Mouse (Mus musculus): ENCODE results near the gene Vamp2.

DNA sequence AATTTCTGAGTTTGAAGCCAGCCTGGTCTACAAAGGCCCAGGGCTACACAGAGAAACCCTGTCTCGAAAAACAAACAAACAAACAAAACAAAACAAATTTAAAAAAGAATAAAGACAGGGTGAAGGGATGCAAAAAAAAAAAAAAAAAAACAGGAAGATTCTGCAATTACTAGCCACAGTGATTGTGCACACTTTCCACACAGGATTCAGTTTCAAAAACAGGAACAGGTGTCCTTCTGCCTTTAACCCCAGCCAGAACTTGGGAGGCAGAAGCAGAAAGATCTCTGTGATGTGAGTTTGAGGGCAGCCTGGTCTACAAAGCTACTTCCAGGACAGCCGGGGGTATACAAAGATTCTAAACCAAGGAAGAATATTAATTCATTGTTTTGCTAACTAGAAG is 30.0 kb upstream of the Vamp2 start:
- TF ChIP-seq ZNF384 (IDR thresholded peaks at IDR 0.05; ENCODE audit: low read depth, low read length): no peak
- TF ChIP-seq ZC3H11A (IDR thresholded peaks at IDR 0.05; ENCODE audit: borderline replicate concordance, low read depth, low read length): no peak
- TF ChIP-seq CHD2 (IDR thresholded peaks at IDR 0.05; ENCODE audit: low read depth, low read length): no peak
- TF ChIP-seq MAFK (IDR thresholded peaks at IDR 0.05; ENCODE audit: insufficient read depth, low read depth, low read length): no peak
- no peak for TF ChIP-seq HCFC1 (IDR thresholded peaks at IDR 0.05; ENCODE audit: borderline replicate concordance, insufficient read depth, low read length)
